Mouse (Mus musculus) hindbrain, embryonic 13.5 days (tissue): ENCODE measurements at regions not wholly inside any gene's neighbourhood (a gene's known extent, or its start where the extent isn't known, plus 50 kb on each side); places are given as distances from the start of the nearest gene placed in this dataset.

ENCODE experiments used
- ATAC-seq: fragments of 200-750 bp; cut with Nextera tagmentation; 2 replicates; pipeline ENCODE4 v1.8.0; 2017; ENCODE audit warnings: moderate TSS enrichment; ENCODE audit not compliant: low FRiP score
- H3K27ac ChIP-seq: fragments of 300-500 bp; sonication (generic); 2 replicates; pipeline ENCODE4 v1.5.1; 2015; ENCODE audit warnings: inconsistent platforms, mild to moderate bottlenecking, moderate library complexity
- H3K27me3 ChIP-seq: fragments of 300-500 bp; sonication (generic); 2 replicates; pipeline ENCODE4 v1.6.1; 2015; ENCODE audit warnings: mild to moderate bottlenecking, inconsistent platforms
- H3K36me3 ChIP-seq: fragments of 300-500 bp; sonication (generic); 2 replicates; pipeline ENCODE4 v1.6.1; 2015; ENCODE audit warnings: mild to moderate bottlenecking, inconsistent platforms
- H3K4me1 ChIP-seq: fragments of 300-500 bp; sonication (generic); replicated peaks from 2 replicates; pipeline ENCODE4 v1.6.1; 2015; ENCODE audit warnings: inconsistent platforms
- H3K4me2 ChIP-seq: fragments of 300-500 bp; sonication (generic); 2 replicates; pipeline ENCODE4 v1.6.1; 2015; ENCODE audit warnings: inconsistent platforms, mild to moderate bottlenecking, moderate library complexity
- H3K4me3 ChIP-seq: fragments of 300-500 bp; sonication (generic); 2 replicates; pipeline ENCODE4 v1.5.1; 2015; ENCODE audit warnings: mild to moderate bottlenecking, inconsistent platforms
- H3K9ac ChIP-seq: fragments of 300-500 bp; sonication (generic); 2 replicates; pipeline ENCODE4 v1.6.1; 2015; ENCODE audit warnings: mild to moderate bottlenecking, inconsistent platforms
- H3K9me3 ChIP-seq: fragments of 300-500 bp; sonication (generic); 2 replicates; pipeline ENCODE4 v1.6.1; 2016; ENCODE audit warnings: inconsistent platforms
- WGBS: fragments of 180-500 bp; shearing (Covaris S2); methylation state at CpG from one replicate; pipeline ENCODE4 v1.1.7; 2015; 5-methylcytosine and 5-hydroxymethylcytosine counted together

- no peak overlapping the region for H3K4me3 ChIP-seq
- no peaks in the 10 kb centered on the region for H3K27me3 ChIP-seq
- peak; percentile 94 for ATAC-seq
- peaks cover 6% of the 10 kb centered on the region for H3K4me1 ChIP-seq
- no peaks in the 10 kb centered on the region for H3K9me3 ChIP-seq
- 47% methylated on average over 10 of the region's 10 CpGs for WGBS
- H3K9ac ChIP-seq, result no peak overlapping the region
- H3K4me2 ChIP-seq, result peak overlapping the region; percentile 26
- H3K36me3 ChIP-seq, result no peaks in the 10 kb centered on the region
- H3K27ac ChIP-seq, result peak overlapping the region; percentile 71
Measured at GRCm38 (mm10) chr13:16705217-16706104, 693.8 kb downstream of the Inhba start.

DNA sequence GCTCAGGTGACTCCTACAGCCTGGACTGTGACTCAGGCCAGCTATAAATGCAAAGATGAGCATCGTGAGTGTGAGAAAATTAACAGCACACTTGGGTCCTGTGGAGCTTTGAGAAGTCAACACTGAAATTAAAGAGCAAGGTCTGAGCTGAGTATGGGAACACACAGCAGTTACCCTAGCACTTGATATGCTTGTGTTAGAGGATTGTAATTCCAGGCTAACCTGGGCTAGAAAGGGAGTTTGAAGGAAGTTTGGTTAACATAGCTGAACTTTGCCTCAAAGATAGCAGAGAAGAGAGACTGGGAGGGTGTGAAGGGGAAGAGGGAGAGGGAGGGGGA is 694.4 kb downstream of the Inhba start:
- no peaks in the 10 kb centered on the region for H3K36me3 ChIP-seq
- peak overlapping the region; percentile 26 for H3K4me2 ChIP-seq
- no peak overlapping the region for H3K9ac ChIP-seq
- H3K4me1 ChIP-seq, result peaks cover 6% of the 10 kb centered on the region
- H3K27ac ChIP-seq, result peak overlapping the region; percentile 71; the same call in 1 of the 2 replicates
- no peaks in the 10 kb centered on the region for H3K27me3 ChIP-seq
- 28% methylated on average over 1 of the region's 1 CpGs for WGBS
- H3K9me3 ChIP-seq, result no peaks in the 10 kb centered on the region
- no peak overlapping the region for H3K4me3 ChIP-seq
- ATAC-seq, result no peak; the same call in 1 of the 2 replicates

GRCm38 (mm10) chr13:16715296-16715960 is 703.8 kb downstream of the Inhba start:
- WGBS, result 83% methylated on average over 5 of the region's 5 CpGs
- no peaks in the 10 kb centered on the region for H3K9me3 ChIP-seq
- no peak overlapping the region for H3K9ac ChIP-seq
- H3K27me3 ChIP-seq, result no peaks in the 10 kb centered on the region
- H3K4me2 ChIP-seq, result no peak overlapping the region
- H3K4me1 ChIP-seq, result 0 out of 2 replicates have a peak, but pooled peaks cover 4% of the 10 kb centered on the region
- no peak for ATAC-seq
- H3K36me3 ChIP-seq, result no peaks in the 10 kb centered on the region
- no peak overlapping the region for H3K27ac ChIP-seq
- no peak overlapping the region for H3K4me3 ChIP-seq

GRCm38 (mm10) chr13:16716340-16716739 is 704.7 kb downstream of the Inhba start:
- ATAC-seq, result no peak
- H3K36me3 ChIP-seq, result no peaks in the 10 kb centered on the region
- H3K4me1 ChIP-seq, result 0 out of 2 replicates have a peak, but pooled peaks cover 4% of the 10 kb centered on the region
- no peaks in the 10 kb centered on the region for H3K27me3 ChIP-seq
- no peaks in the 10 kb centered on the region for H3K9me3 ChIP-seq
- H3K9ac ChIP-seq, result no peak overlapping the region
- no peak overlapping the region for H3K4me2 ChIP-seq
- 68% methylated on average over 6 of the region's 6 CpGs for WGBS
- H3K4me3 ChIP-seq, result no peak overlapping the region
- no peak overlapping the region for H3K27ac ChIP-seq

DNA sequence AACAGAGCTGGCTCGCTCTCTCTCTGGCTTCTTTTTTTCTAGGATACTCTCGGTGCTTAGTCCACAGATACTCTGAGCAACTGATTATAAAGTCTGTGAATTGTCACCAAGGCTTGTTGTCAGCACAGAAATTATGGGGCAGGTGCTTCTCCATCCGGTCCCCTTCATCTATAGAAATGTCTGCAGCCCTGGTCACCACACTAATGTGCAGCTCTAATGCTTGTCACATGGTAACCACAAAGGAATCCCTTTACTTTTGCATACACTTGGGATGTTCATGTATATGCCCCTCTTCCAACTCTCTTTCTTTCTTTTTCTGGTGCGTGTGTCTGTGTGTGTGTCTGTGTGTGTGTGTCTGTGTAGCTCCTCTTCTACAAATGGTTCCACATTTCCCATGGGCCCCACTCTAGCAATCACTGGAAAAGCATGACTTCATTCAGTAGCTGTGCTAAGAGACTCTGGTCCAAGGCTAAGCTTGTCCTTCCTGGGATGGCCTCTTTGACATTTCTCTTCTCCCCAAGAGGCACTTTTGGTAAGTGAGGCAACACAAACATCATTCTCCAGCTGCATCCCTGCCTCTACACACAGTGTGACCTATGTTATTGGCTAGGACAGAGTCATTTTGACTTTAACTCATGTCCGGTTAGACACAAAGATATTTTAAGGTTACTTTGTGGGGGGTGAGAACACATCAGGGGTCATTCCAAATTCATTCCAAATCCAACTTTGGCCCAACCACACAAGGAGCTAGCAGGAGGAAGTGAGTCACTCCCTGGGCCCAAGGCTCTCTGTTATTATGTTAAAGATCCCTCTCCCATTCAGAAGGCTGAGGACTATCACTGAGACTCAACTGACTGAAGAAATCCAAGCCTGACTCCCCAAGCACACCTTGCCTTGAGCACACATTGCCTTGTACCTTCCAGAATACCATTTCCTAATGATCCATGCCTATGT is 705.4 kb downstream of the Inhba start:
- Histone ChIP-seq H3K36me3 (no peaks in the 10 kb centered on the region), H3K27me3 (no peaks in the 10 kb centered on the region), H3K4me2 (no peak overlapping the region), H3K27ac (no peak overlapping the region), H3K9ac (no peak overlapping the region), H3K4me1 (0 out of 2 replicates have a peak, but pooled peaks cover 4% of the 10 kb centered on the region), H3K9me3 (no peaks in the 10 kb centered on the region), H3K4me3 (no peak overlapping the region)
- ATAC-seq, result no peak
- WGBS, result 57% methylated on average over 5 of the region's 5 CpGs

DNA sequence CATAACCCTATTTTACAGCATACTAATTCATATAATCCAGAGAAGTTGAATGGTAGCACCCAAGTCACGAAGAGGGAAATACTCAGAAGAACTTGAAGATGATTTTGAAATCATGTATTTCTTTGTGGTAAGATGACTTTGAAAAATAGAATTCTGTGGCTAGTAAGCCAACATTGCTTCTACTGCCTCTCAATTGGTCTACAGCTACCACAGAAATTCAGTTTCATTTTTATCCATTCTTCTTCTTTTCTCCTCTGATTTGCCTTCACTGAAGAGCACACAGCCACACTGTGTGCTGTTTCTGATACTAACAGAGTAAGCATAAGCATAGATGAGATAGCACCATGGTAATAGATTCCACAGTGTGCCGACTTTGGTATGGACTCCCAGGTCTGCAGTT is 708.4 kb downstream of the Inhba start:
- Histone ChIP-seq H3K27me3 (no peaks in the 10 kb centered on the region), H3K9ac (no peak overlapping the region), H3K36me3 (no peaks in the 10 kb centered on the region), H3K4me2 (no peak overlapping the region), H3K4me3 (no peak overlapping the region), H3K27ac (no peak overlapping the region), H3K4me1 (0 out of 2 replicates have a peak, but pooled peaks cover 4% of the 10 kb centered on the region), H3K9me3 (no peaks in the 10 kb centered on the region)
- WGBS, result 93% methylated on average over 2 of the region's 2 CpGs
- ATAC-seq, result no peak

GRCm38 (mm10) chr13:16725350-16725749 is 713.7 kb downstream of the Inhba start:
- Histone ChIP-seq H3K27me3 (no peaks in the 10 kb centered on the region), H3K9me3 (no peaks in the 10 kb centered on the region), H3K36me3 (no peaks in the 10 kb centered on the region), H3K27ac (no peak overlapping the region), H3K9ac (no peak overlapping the region), H3K4me1 (no peaks in the 10 kb centered on the region), H3K4me2 (no peak overlapping the region), H3K4me3 (no peak overlapping the region)
- WGBS, result 87% methylated on average over 5 of the region's 5 CpGs
- no peak for ATAC-seq

DNA sequence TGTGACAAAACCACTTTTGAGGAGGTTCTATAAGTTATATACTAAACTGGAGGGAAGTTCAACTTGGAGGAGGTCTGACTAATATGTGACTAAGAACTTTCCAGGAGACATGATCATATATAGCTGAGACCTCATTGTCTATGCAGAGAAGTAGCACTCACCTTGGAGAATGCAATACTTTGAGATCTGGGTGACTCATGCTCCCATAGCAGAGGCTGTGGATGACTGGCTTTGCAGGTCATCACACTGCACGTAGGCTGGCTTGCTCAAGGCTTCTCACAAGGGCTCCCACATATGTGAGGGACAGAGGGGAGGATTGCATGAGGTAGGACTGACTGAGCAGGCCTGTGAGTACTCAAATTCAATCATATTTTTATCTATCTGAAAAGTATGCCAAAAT is 726.7 kb downstream of the Inhba start:
- Histone ChIP-seq H3K4me3 (no peak overlapping the region), H3K27me3 (no peaks in the 10 kb centered on the region), H3K27ac (no peak overlapping the region), H3K36me3 (no peaks in the 10 kb centered on the region), H3K4me1 (no peaks in the 10 kb centered on the region), H3K9me3 (no peaks in the 10 kb centered on the region), H3K4me2 (no peak overlapping the region), H3K9ac (no peak overlapping the region)
- no peak for ATAC-seq
- 86% methylated on average over 1 of the region's 1 CpGs for WGBS

DNA sequence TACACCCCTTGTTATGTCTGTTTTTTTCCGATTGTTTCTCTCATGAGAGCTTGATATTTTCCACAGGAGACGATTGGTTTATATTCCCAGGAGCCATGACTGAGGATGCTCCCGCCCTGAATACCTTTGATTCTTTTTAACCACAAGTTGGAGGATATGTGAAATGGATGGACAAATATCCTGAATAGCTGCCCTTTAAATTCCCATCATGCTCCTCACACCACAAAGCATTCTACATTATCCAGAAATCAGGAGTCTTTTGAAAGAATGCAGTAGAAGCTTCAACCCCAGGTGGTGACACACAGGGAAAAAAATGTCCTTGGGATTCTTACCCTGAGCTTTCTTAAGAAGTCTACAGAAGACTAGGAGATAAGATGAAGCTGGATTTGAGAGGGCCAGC is 727.9 kb downstream of the Inhba start:
- ATAC-seq, result no peak
- H3K9ac ChIP-seq, result no peak overlapping the region
- WGBS, result 91% methylated on average over 3 of the region's 3 CpGs
- no peak overlapping the region for H3K4me2 ChIP-seq
- H3K27me3 ChIP-seq, result no peaks in the 10 kb centered on the region
- no peaks in the 10 kb centered on the region for H3K4me1 ChIP-seq
- H3K9me3 ChIP-seq, result no peaks in the 10 kb centered on the region
- no peak overlapping the region for H3K27ac ChIP-seq
- no peaks in the 10 kb centered on the region for H3K36me3 ChIP-seq
- H3K4me3 ChIP-seq, result no peak overlapping the region

DNA sequence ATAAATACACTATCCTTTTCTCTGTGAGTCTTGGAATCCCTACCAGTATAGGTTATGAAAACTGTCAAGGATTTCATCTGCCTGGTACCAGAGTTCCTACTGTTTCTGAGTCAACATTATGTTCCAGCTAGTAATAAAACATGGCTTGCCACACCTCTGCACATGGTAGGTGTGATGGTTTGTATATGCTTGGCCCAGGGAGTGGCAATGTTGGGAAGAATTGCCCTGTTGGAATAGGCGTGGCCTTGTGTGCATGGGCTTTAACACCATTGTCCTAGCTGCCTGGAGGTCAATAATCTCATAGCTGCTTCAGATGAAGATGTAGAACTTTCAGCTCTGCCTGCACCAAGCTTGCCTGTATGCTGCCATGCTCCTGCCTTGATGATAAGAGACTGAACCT is 732.6 kb downstream of the Inhba start:
- WGBS, result 85% methylated on average over 1 of the region's 1 CpGs
- Histone ChIP-seq H3K27ac (no peak overlapping the region), H3K4me3 (no peak overlapping the region), H3K9ac (no peak overlapping the region), H3K9me3 (no peaks in the 10 kb centered on the region), H3K36me3 (no peaks in the 10 kb centered on the region), H3K27me3 (no peaks in the 10 kb centered on the region), H3K4me2 (no peak overlapping the region), H3K4me1 (no peaks in the 10 kb centered on the region)
- no peak for ATAC-seq

DNA sequence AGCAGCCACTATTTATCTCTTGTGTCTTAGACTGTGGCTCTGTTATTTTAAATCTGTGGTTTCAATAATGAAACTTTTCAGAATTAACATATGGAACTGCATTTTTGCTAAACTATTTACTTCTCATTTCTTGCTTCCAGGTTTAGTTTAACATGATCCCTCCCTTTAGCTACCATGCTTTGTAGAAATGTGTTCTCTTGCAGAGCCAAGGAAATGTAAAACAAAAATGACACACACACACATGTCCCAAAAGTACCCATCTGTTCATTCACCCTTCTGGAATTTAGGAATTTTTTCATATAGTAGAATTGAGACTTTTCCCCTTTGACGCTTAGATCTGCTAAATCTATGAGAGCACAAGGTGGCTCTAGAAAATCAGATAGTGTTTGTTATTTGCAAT is 734.0 kb downstream of the Inhba start:
- H3K36me3 ChIP-seq, result no peaks in the 10 kb centered on the region
- H3K4me2 ChIP-seq, result no peak overlapping the region
- H3K4me1 ChIP-seq, result no peaks in the 10 kb centered on the region
- H3K4me3 ChIP-seq, result no peak overlapping the region
- 91% methylated on average over 1 of the region's 1 CpGs for WGBS
- no peaks in the 10 kb centered on the region for H3K9me3 ChIP-seq
- H3K27ac ChIP-seq, result no peak overlapping the region
- no peaks in the 10 kb centered on the region for H3K27me3 ChIP-seq
- no peak for ATAC-seq
- no peak overlapping the region for H3K9ac ChIP-seq

DNA sequence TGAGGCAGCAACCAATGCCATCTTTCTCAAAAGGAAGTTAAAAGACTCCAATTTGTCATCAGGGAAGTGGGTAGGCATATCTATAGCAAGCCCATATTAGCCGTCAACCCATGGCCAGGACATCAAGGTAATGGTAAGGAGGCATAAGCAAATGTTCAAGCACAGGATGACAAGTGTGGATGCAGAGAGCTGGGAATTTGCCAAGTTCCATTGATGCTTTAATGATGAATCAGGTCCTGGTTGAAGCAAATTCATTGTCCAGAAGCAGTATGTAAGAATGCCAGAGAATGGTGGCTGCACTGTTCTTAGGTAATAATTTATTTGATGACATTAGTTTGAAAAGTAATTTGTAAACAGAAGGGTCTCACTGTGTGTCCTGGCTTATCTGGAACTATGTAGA is 734.8 kb downstream of the Inhba start:
- no peak overlapping the region for H3K4me3 ChIP-seq
- ATAC-seq, result no peak
- 85% methylated on average over 1 of the region's 1 CpGs for WGBS

More for the DNA sequence above, 734.8 kb downstream of the Inhba start:
- Histone ChIP-seq H3K9ac (no peak overlapping the region), H3K4me2 (no peak overlapping the region), H3K27ac (no peak overlapping the region), H3K9me3 (no peaks in the 10 kb centered on the region), H3K27me3 (no peaks in the 10 kb centered on the region), H3K4me1 (no peaks in the 10 kb centered on the region), H3K36me3 (no peaks in the 10 kb centered on the region)
